Mouse (Mus musculus): ENCODE measurements around the gene Gm44502. TPM values are rescaled to one million over a fixed set of nuclear protein-coding genes. Genes with fewer than 3 reads are reported as not detected.

Gene Gm44502
- polyA plus RNA-seq, 1 experiment from 2014 or later = not detected

GRCm38 (mm10) chr15:89475611-89476474 lies 46.3 kb upstream of the Gm44502 start:
- 8% methylated on average over 44 of the region's 44 CpGs for WGBS
- Histone ChIP-seq H3K27ac (replicated peaks) (peak overlapping the region; percentile 81), H3K4me3 (ENCODE audit: low read depth, low read length) (peak overlapping the region; percentile 57), H3K27me3 (ENCODE audit: control insufficient read depth, insufficient read depth, low read length) (no peaks in the 10 kb centered on the region), H3K36me3 (ENCODE audit: control insufficient read depth, insufficient read depth, low read length) (no peaks in the 10 kb centered on the region), H3K9ac (ENCODE audit: low read length) (peak overlapping the region; percentile 71), H3K4me2 (replicated peaks; ENCODE audit: low read depth) (peak overlapping the region; percentile 87), H3K9me3 (ENCODE audit: control insufficient read depth, low read length) (no peaks in the 10 kb centered on the region), H3K4me1 (replicated peaks; ENCODE audit: control insufficient read depth, insufficient read depth) (no peaks in the 10 kb centered on the region)
- ATAC-seq (ENCODE audit: low FRiP score, low TSS enrichment) (peak; percentile 98), DNase-seq (ENCODE audit: low spot score) (peak; percentile 96)
- no peak for TF ChIP-seq CTCF (IDR thresholded peaks at IDR 0.05; ENCODE audit: low read depth)
- no peak for TF ChIP-seq EP300 (optimal IDR thresholded peaks at IDR 0.05)

GRCm38 (mm10) chr15:89475293-89475600 lies 45.8 kb upstream of the Gm44502 start:
- peak overlapping the region; percentile 71; the same call in 1 of the 2 replicates for H3K9ac ChIP-seq (ENCODE audit: low read length)
- TF ChIP-seq CTCF (IDR thresholded peaks at IDR 0.05; ENCODE audit: low read depth) = no peak
- TF ChIP-seq EP300 (optimal IDR thresholded peaks at IDR 0.05) = no peak
- ATAC-seq (ENCODE audit: low FRiP score, low TSS enrichment) = no peak

GRCm38 (mm10) chr15:89474596-89475292 lies 45.2 kb upstream of the Gm44502 start:
- H3K4me3 ChIP-seq (ENCODE audit: low read depth, low read length) = no peak overlapping the region
- H3K4me2 ChIP-seq (replicated peaks; ENCODE audit: low read depth) = no peak overlapping the region
- H3K9me3 ChIP-seq (ENCODE audit: control insufficient read depth, low read length) = no peaks in the 10 kb centered on the region
- 90% methylated on average over 19 of the region's 19 CpGs for WGBS
- H3K27me3 ChIP-seq (ENCODE audit: control insufficient read depth, insufficient read depth, low read length) = no peaks in the 10 kb centered on the region
- ATAC-seq (ENCODE audit: low FRiP score, low TSS enrichment) (no peak), DNase-seq (ENCODE audit: low spot score) (no peak)
- H3K9ac ChIP-seq (ENCODE audit: low read length) = no peak overlapping the region
- no peaks in the 10 kb centered on the region for H3K36me3 ChIP-seq (ENCODE audit: control insufficient read depth, insufficient read depth, low read length)
- no peak for TF ChIP-seq EP300 (optimal IDR thresholded peaks at IDR 0.05)
- no peak for TF ChIP-seq CTCF (IDR thresholded peaks at IDR 0.05; ENCODE audit: low read depth)
- no peak overlapping the region for H3K27ac ChIP-seq (replicated peaks)
- no peaks in the 10 kb centered on the region for H3K4me1 ChIP-seq (replicated peaks; ENCODE audit: control insufficient read depth, insufficient read depth)

More at GRCm38 (mm10) chr15:89475293-89475600, 45.8 kb upstream of the Gm44502 start:
- 94% methylated on average over 7 of the region's 7 CpGs for WGBS
- Histone ChIP-seq H3K4me3 (ENCODE audit: low read depth, low read length) (peak overlapping the region; percentile 57), H3K36me3 (ENCODE audit: control insufficient read depth, insufficient read depth, low read length) (no peaks in the 10 kb centered on the region), H3K27me3 (ENCODE audit: control insufficient read depth, insufficient read depth, low read length) (no peaks in the 10 kb centered on the region), H3K9me3 (ENCODE audit: control insufficient read depth, low read length) (no peaks in the 10 kb centered on the region), H3K27ac (replicated peaks) (no peak overlapping the region), H3K4me2 (replicated peaks; ENCODE audit: low read depth) (peak overlapping the region; percentile 87), H3K4me1 (replicated peaks; ENCODE audit: control insufficient read depth, insufficient read depth) (no peaks in the 10 kb centered on the region)
- DNase-seq (ENCODE audit: low spot score) = no peak

- 95% methylated on average over 8 of the region's 8 CpGs for WGBS
- no peaks in the 10 kb centered on the region for H3K36me3 ChIP-seq (ENCODE audit: control insufficient read depth, insufficient read depth, low read length)
- no peak overlapping the region for H3K4me2 ChIP-seq (replicated peaks; ENCODE audit: low read depth)
- no peak overlapping the region for H3K4me3 ChIP-seq (ENCODE audit: low read depth, low read length)
- no peaks in the 10 kb centered on the region for H3K9me3 ChIP-seq (ENCODE audit: control insufficient read depth, low read length)
- no peak overlapping the region for H3K9ac ChIP-seq (ENCODE audit: low read length)
- no peaks in the 10 kb centered on the region for H3K27me3 ChIP-seq (ENCODE audit: control insufficient read depth, insufficient read depth, low read length)
- ATAC-seq (ENCODE audit: low FRiP score, low TSS enrichment) (no peak), DNase-seq (ENCODE audit: low spot score) (no peak)
- H3K27ac ChIP-seq (replicated peaks) = no peak overlapping the region
- no peaks in the 10 kb centered on the region for H3K4me1 ChIP-seq (replicated peaks; ENCODE audit: control insufficient read depth, insufficient read depth)
- no peak for TF ChIP-seq EP300 (optimal IDR thresholded peaks at IDR 0.05)
- no peak for TF ChIP-seq CTCF (IDR thresholded peaks at IDR 0.05; ENCODE audit: low read depth)
These were observed 44.4 kb upstream of the Gm44502 start for GRCm38 (mm10) chr15:89473921-89474320.

- no peak overlapping the region for H3K27ac ChIP-seq (replicated peaks)
- no peak overlapping the region for H3K9ac ChIP-seq (ENCODE audit: low read length)
- no peaks in the 10 kb centered on the region for H3K4me1 ChIP-seq (replicated peaks; ENCODE audit: control insufficient read depth, insufficient read depth)
- DNase-seq (ENCODE audit: low spot score) (no peak), ATAC-seq (ENCODE audit: low FRiP score, low TSS enrichment) (no peak)
- 81% methylated on average over 9 of the region's 9 CpGs for WGBS
- TF ChIP-seq EP300 (optimal IDR thresholded peaks at IDR 0.05) = no peak
- no peak for TF ChIP-seq CTCF (IDR thresholded peaks at IDR 0.05; ENCODE audit: low read depth)
- no peaks in the 10 kb centered on the region for H3K36me3 ChIP-seq (ENCODE audit: control insufficient read depth, insufficient read depth, low read length)
- no peak overlapping the region for H3K4me2 ChIP-seq (replicated peaks; ENCODE audit: low read depth)
- no peak overlapping the region for H3K4me3 ChIP-seq (ENCODE audit: low read depth, low read length)
- no peaks in the 10 kb centered on the region for H3K27me3 ChIP-seq (ENCODE audit: control insufficient read depth, insufficient read depth, low read length)
- no peaks in the 10 kb centered on the region for H3K9me3 ChIP-seq (ENCODE audit: control insufficient read depth, low read length)
These were observed 43.9 kb upstream of the Gm44502 start for GRCm38 (mm10) chr15:89473370-89473769.

- no peak overlapping the region for H3K27ac ChIP-seq (replicated peaks)
- H3K4me1 ChIP-seq (replicated peaks; ENCODE audit: control insufficient read depth, insufficient read depth) = no peaks in the 10 kb centered on the region
- H3K4me3 ChIP-seq (ENCODE audit: low read depth, low read length) = no peak overlapping the region
- H3K9ac ChIP-seq (ENCODE audit: low read length) = no peak overlapping the region
- WGBS = 69% methylated on average over 4 of the region's 4 CpGs
- TF ChIP-seq EP300 (optimal IDR thresholded peaks at IDR 0.05) (no peak), CTCF (IDR thresholded peaks at IDR 0.05; ENCODE audit: low read depth) (no peak)
- no peak for ATAC-seq (ENCODE audit: low FRiP score, low TSS enrichment)
- DNase-seq (ENCODE audit: low spot score) = no peak
- H3K4me2 ChIP-seq (replicated peaks; ENCODE audit: low read depth) = no peak overlapping the region
- no peaks in the 10 kb centered on the region for H3K27me3 ChIP-seq (ENCODE audit: control insufficient read depth, insufficient read depth, low read length)
- H3K36me3 ChIP-seq (ENCODE audit: control insufficient read depth, insufficient read depth, low read length) = no peaks in the 10 kb centered on the region
- no peaks in the 10 kb centered on the region for H3K9me3 ChIP-seq (ENCODE audit: control insufficient read depth, low read length)
These were observed 42.0 kb upstream of the Gm44502 start for GRCm38 (mm10) chr15:89471476-89471875.

All from stomach, postnatal 0 days (tissue).